Mouse (Mus musculus): ENCODE results near the gene Plekhg1. TPM values are rescaled to one million over a fixed set of nuclear protein-coding genes. Genes with fewer than 3 reads are reported as not detected.
A peak's percentile ranks its signal among the peaks of the same experiment; 100 is the strongest.

Plekhg1 gene
- total RNA-seq, 2 experiments from 2014 or later, result 10.1 to 11.1 TPM

DNA sequence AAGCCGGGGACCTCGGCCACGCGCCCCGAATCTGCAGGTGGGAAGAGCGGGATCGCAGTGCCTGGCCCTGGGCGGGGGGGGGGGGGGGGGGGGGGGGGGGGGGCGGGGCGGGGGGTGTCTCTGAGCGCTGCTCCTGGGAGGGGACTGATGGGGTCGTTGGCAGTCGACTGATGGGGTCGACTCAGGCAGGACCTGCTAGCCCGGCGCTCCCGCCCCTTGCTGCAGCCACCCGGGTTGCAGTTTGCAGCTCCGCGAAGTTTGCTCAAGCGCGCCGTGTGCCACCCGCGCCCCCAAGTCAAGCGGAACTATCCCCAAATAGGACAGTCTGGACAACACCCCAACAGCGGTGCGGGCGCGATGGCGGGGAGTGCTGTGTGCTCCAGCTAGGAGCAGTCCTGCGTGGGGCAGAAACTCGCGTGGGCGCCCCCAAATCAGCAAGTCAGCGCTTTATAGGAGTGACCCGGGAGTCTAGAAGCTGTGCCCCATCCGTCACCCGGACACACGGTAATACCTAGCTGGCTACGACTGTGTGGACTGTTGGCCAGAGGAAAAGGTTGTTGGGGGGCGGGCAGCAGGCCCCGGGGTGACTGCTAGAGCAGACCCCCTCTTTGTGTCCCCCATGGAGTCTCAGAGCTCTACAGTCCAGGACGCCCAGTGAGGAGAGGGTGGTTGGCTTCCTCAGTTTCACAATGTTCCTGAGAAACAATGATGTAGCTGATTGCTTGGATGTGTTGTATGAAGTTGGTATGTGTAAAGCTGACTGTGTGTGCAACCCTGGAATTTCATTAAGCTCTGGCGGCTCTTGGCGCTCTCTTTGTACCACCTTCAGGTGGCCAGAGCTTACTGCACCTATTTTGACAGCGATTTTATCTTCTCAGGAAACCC lies 582 bp downstream of the Plekhg1 start:
- intact Hi-C loops (cut with DNase I), result loop anchor here (2.0 to 5.0 kb wide), 3 partner anchors 44 to 202 kb away; no protein-coding TSS in a partner anchor
- DNase-seq (ENCODE audit: low spot score in 2 of 2), result peak; percentile 31 to 32

DNA sequence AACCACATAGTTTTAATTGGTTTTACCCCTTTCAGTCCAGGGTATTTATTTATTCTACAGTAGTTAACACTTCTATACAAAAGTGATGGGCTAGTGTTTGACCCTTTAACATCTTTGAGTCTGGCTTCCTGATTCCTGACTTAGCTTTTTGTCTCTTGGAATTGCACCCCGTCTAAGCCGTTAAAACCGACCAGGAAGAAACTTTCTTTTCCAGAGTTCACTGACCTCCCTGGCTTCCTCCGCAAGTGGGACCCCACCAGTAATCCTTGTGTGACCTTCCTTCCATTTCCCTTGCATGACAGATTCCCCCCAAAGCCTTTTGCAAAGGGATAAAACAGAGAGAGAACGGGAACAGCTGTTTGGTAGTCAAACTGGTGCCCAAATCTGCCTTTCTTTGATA lies 1.6 kb downstream of the Plekhg1 start:
- DNase-seq (ENCODE audit: low spot score in 2 of 2), result no peak
- intact Hi-C loops (cut with DNase I), result loop anchor here (2.0 to 5.0 kb wide), 3 partner anchors 45 to 201 kb away; no protein-coding TSS in a partner anchor

DNA sequence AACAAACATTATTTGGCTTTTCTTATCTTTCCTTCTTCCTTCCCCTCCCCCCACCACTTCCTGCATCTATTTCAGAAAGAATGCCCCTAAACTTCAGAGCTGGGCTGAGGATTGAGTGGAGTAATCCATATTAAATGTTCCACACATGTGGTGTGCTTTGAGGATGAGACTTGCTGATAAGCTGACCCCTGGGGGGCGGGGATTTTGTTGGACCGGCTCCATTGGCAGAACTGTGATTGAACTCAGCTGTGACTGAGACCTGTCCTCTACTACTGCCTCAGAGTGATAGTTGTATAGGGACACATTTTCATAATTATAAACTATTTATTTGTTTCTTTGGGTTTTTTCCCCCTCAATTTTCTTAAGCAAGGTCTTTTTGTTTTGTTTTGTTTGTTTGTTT lies 2.9 kb downstream of the Plekhg1 start:
- intact Hi-C loops (cut with DNase I), result loop anchor here (5.0 kb wide), 1 partner anchor 199 kb away; no protein-coding TSS in a partner anchor
- no peak for DNase-seq (ENCODE audit: low spot score in 2 of 2)

GRCm38 (mm10) chr10:3743826-3744225 lies 3.7 kb downstream of the Plekhg1 start:
- peak; percentile 2 to 30 for DNase-seq (ENCODE audit: low spot score in 2 of 2)
- intact Hi-C loops (cut with DNase I), result loop anchor here (5.0 kb wide), 1 partner anchor 198 kb away; no protein-coding TSS in a partner anchor

- no peak for DNase-seq (ENCODE audit: low spot score in 2 of 2)
- intact Hi-C loops (cut with DNase I), result no loop called here
Measured at GRCm38 (mm10) chr10:3746794-3747518, 6.8 kb downstream of the Plekhg1 start.

DNA sequence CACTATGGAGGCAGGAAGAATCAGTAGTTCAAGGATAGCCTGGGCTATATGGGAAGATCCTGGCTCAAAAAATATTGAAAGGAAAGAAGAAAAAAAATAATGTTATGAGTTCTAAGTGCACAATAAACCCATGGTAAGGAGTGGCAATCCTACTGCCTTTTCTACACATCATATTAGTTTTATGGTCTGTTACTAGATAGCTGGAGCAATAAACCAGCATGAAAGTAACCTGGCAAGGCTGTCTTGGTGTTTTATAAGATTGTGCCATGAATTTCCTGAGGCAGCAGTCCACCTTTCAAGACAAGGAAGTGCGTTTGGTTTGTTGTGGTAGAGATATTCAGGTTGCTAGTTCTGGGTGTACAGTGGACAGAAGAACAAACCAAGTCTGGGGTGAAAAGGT lies 9.4 kb downstream of the Plekhg1 start:
- DNase-seq (ENCODE audit: low spot score in 2 of 2), result no peak
- intact Hi-C loops (cut with DNase I), result no loop called here

- DNase-seq (ENCODE audit: low spot score in 2 of 2), result no peak
- intact Hi-C loops (cut with DNase I), result no loop called here
Measured at GRCm38 (mm10) chr10:3761992-3762391, 21.8 kb downstream of the Plekhg1 start.

DNA sequence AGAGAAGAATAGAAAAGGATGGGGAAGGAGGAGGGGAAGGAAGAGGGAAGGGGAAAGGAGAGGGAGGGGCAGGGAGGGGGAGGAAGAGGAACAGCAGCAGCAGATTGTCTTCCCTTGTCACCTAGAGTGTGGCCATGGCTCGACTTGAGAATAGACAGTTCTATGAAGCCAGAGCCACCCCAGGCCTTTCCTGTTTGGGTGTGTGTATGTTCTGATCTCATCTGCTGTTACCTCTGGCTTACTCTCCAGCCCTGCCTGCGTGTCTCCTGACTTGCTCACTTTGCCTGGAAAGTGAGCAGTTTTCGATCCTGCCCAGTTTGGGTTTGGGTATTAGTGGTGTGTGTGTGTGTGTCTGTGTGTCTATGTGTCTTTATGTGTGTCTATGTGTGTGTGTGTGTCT lies 23.0 kb downstream of the Plekhg1 start:
- intact Hi-C loops (cut with DNase I), result no loop called here

GRCm38 (mm10) chr10:3769131-3769530 lies 29.0 kb downstream of the Plekhg1 start:
- DNase-seq (ENCODE audit: low spot score in 2 of 2), result no peak
- intact Hi-C loops (cut with DNase I), result no loop called here

More for the DNA sequence above, 23.0 kb downstream of the Plekhg1 start:
- DNase-seq (ENCODE audit: low spot score in 2 of 2), result no peak

- intact Hi-C loops (cut with DNase I), result no loop called here
- no peak for DNase-seq (ENCODE audit: low spot score in 2 of 2)
Measured at GRCm38 (mm10) chr10:3774330-3774729, 34.2 kb downstream of the Plekhg1 start.

DNA sequence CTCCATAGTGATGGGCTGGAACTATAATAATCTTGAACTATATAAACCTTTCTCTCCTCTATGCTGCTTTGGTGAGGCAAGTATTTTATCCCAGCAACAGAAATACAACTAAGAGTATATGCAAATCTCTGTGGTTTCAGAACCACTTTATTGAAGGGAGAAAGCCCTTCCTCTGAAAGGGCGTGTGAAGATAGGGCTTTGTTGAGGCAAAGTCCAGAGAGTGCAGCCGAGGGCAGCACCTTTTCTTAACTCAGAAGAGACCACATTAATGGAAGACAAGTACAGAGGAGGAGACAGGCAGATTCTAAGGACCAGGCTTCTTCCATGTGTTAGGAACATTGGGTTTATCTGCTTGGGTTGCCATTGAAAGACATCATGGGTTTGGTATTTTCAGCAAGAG lies 36.6 kb downstream of the Plekhg1 start:
- no peak for DNase-seq (ENCODE audit: low spot score in 2 of 2)
- intact Hi-C loops (cut with DNase I), result no loop called here

DNA sequence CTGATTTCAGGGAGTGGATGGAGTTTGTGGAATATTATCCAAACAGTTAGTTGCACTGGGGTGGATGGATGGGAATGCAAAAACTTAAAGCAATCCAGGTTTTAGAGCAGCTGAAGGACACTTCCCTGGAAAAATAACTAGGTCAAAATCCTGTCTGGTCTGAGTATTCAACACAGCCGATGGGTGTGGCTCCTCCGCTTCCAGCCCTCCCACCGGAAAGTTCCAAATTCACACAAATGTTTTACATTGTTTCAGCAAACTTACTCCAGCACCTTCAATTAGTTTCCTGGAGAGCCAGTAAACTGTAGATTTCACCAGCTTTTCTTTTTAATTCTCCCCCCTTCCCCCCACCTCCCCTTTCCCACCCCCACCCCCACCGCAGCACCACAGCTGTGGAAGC lies 45.2 kb downstream of the Plekhg1 start:
- no peak for DNase-seq (ENCODE audit: low spot score in 2 of 2)
- intact Hi-C loops (cut with DNase I), result no loop called here

- no peak for DNase-seq (ENCODE audit: low spot score in 2 of 2)
Measured at GRCm38 (mm10) chr10:3786531-3786930, 46.4 kb downstream of the Plekhg1 start.

GRCm38 (mm10) chr10:3787006-3787405 lies 46.8 kb downstream of the Plekhg1 start:
- intact Hi-C loops (cut with DNase I), result no loop called here

More at GRCm38 (mm10) chr10:3786531-3786930, 46.4 kb downstream of the Plekhg1 start:
- intact Hi-C loops (cut with DNase I), result no loop called here

GRCm38 (mm10) chr10:3793825-3794224 lies 53.7 kb downstream of the Plekhg1 start:
- no peak for DNase-seq (ENCODE audit: low spot score in 2 of 2)
- intact Hi-C loops (cut with DNase I), result no loop called here

More at GRCm38 (mm10) chr10:3787006-3787405, 46.8 kb downstream of the Plekhg1 start:
- DNase-seq (ENCODE audit: low spot score in 2 of 2), result no peak

- DNase-seq (ENCODE audit: low spot score in 2 of 2), result no peak
- intact Hi-C loops (cut with DNase I), result no loop called here
Measured at GRCm38 (mm10) chr10:3799455-3799854, 59.3 kb downstream of the Plekhg1 start.

DNA sequence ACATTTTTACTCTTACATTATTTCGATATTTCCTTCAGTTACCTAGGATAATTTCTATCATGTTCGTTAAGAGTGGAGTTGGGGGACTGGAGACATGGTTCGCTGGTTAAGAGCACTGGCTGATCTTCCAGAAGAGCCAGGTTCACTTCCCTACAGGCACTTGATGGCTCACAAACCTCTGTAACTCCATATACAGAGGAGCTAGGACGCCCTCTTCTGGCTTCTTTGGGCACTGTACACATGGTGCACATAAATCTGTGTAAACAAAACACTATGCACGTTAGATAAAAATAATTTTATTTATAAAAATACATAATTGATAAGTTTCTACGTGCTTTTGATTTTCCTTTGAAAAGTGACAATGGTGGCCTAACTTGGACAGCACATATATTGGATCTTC lies 61.1 kb downstream of the Plekhg1 start:
- intact Hi-C loops (cut with DNase I), result loop anchor here (5.0 kb wide), 1 partner anchor 229 kb away; no protein-coding TSS in a partner anchor
- no peak for DNase-seq (ENCODE audit: low spot score in 2 of 2)

- DNase-seq (ENCODE audit: low spot score in 2 of 2), result no peak
- intact Hi-C loops (cut with DNase I), result loop anchor here (5.0 kb wide), 2 partner anchors 72 to 137 kb away; no protein-coding TSS in a partner anchor
Measured at GRCm38 (mm10) chr10:3805334-3805733, 65.2 kb downstream of the Plekhg1 start.

- intact Hi-C loops (cut with DNase I), result loop anchor here (5.0 kb wide), 2 partner anchors 69 to 134 kb away; no protein-coding TSS in a partner anchor
Measured at GRCm38 (mm10) chr10:3807980-3808379, 67.8 kb downstream of the Plekhg1 start.

More at GRCm38 (mm10) chr10:3807980-3808379, 67.8 kb downstream of the Plekhg1 start:
- DNase-seq (ENCODE audit: low spot score in 2 of 2), result no peak

Data from left cerebral cortex, postnatal 25 days (tissue).